Mouse (Mus musculus): ENCODE results near the gene Cog2. TPM values are rescaled to one million over a fixed set of nuclear protein-coding genes. Genes with fewer than 3 reads are reported as not detected.
A peak's percentile ranks its signal among the peaks of the same experiment; 100 is the strongest.

Gene Cog2
- polyA plus RNA-seq (2015; fragmentation: Nextera tagmentation; extraction: Ambion mirVana): 9.7 and 12.1 TPM in 2 replicates

DNA sequence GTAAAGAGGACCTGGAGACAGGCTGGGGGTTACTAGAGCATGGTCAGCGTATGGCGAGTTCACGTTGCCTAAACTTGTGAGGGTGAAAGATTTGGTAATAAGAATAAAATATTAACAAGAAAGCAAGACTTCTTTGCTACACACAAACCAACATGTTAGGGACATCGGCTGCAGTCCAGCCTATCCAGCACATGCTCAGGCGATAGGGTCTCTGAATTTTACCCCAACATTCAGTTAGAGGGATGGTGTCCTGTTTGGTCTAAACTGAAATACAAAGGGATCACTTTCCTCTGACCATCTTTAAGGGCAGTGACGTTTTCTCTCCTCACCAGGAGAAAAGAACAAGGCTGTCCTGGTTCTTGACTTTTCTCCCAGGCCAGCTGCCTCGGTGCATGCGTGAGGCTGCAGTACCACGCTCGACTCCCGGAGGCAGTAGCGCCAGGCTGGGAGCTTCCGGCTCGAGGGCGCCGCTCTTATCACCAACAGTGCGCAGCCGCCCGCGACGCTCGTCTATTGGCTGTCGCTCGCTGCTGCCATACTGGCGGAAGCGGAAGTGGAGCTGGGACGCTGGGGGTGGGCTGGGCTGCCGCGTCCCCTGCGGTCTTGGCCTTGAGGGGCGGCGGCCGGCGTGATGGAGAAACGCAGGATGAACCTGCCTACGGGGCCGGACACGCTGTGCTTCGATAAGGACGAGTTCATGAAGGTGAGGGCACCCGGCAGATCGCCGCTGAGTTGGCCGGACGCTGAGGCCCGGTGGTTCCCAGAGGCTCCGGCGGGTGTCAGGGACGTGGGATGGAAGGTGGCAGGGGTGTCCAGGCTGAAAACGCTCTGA is at the start of gene Cog2:
Gene Cog2, plus strand, starts transcription at position 519 of the 832 bp plus-strand sequence.
- ATAC-seq (peak; percentile 100), DNase-seq (peak; percentile 92)
- Histone ChIP-seq H3K9me3 (ENCODE audit: low read length) (no peaks in the 10 kb centered on the region), H3K4me3 (ENCODE audit: low read depth, low read length) (peak within 1 kb of the TSS; percentile 80), H3K9ac (replicated peaks) (peak within 1 kb of the TSS; percentile 81), H3K27ac (ENCODE audit: low read depth) (peak within 1 kb of the TSS; percentile 49), H3K27me3 (ENCODE audit: insufficient read depth, low read length) (no peaks in the 10 kb centered on the region), H3K36me3 (replicated peaks; ENCODE audit: insufficient read depth, low read length) (peaks cover 6% of the 10 kb centered on the region; the same call in 1 of the 2 replicates), H3K4me2 (ENCODE audit: low read depth, low read length) (peak within 1 kb of the TSS; percentile 78), H3K4me1 (ENCODE audit: insufficient read depth) (peaks cover 9% of the 10 kb centered on the region)
- TF ChIP-seq EP300 (IDR thresholded peaks at IDR 0.05; ENCODE audit: low read depth): no peak
- TF ChIP-seq CTCF (IDR thresholded peaks at IDR 0.05; ENCODE audit: low read depth): peak; percentile 91
- WGBS (ENCODE audit: insufficient replicate concordance): 9% methylated on average over 50 of the region's 50 CpGs

DNA sequence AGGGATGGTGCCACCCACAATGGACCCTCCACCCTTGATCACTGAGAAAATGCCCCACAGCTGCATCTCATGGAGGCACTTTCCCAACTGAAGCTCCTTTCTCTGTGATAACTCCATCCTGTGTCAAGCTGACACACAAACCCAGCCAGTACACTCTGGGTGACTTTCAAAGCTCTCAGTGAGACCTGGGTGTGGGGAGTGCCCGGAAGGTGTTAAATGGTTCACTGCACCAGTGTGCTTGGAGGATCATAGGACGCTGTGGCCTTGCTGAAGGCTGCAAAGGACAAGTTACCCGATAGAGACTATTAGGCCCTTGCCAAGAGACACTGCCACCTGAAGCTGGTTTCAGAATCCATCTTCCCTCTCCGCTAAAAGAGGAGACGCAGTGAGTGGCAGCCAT is 44.9 kb upstream of the Cog2 start:
- ATAC-seq (no peak), DNase-seq (no peak)
- Histone ChIP-seq H3K27ac (ENCODE audit: low read depth) (no peak overlapping the region), H3K4me3 (ENCODE audit: low read depth, low read length) (no peak overlapping the region), H3K9me3 (ENCODE audit: low read length) (no peaks in the 10 kb centered on the region), H3K9ac (replicated peaks) (no peak overlapping the region), H3K4me2 (ENCODE audit: low read depth, low read length) (no peak overlapping the region), H3K36me3 (replicated peaks; ENCODE audit: insufficient read depth, low read length) (no peaks in the 10 kb centered on the region), H3K4me1 (ENCODE audit: insufficient read depth) (no peaks in the 10 kb centered on the region), H3K27me3 (ENCODE audit: insufficient read depth, low read length) (no peaks in the 10 kb centered on the region)
- 69% methylated on average over 5 of the region's 5 CpGs for WGBS (ENCODE audit: insufficient replicate concordance)
- no peak for TF ChIP-seq CTCF (IDR thresholded peaks at IDR 0.05; ENCODE audit: low read depth)
- TF ChIP-seq EP300 (IDR thresholded peaks at IDR 0.05; ENCODE audit: low read depth): no peak

DNA sequence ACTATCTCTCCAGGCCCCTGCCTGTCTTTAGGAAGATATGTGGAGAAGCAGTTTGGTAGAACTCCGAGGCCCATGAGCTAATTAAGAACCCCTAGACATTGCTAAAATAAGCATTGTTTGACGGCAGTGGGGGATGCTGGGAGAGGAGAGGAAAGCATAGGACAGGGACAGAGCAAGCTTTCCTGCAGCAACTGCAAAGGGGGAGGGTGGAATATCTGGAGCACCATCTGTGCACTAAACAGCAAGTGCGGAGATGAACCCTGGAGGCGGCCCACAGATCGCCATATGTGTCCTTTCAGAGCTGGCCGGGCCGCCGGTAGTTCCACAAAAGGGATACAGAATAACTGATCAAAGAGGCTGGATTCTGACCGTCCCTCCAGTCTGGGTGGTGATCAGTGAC is 43.9 kb upstream of the Cog2 start:
- TF ChIP-seq EP300 (IDR thresholded peaks at IDR 0.05; ENCODE audit: low read depth): no peak
- no peak for TF ChIP-seq CTCF (IDR thresholded peaks at IDR 0.05; ENCODE audit: low read depth)
- no peaks in the 10 kb centered on the region for H3K36me3 ChIP-seq (replicated peaks; ENCODE audit: insufficient read depth, low read length)
- H3K4me1 ChIP-seq (ENCODE audit: insufficient read depth): no peaks in the 10 kb centered on the region
- no peak overlapping the region for H3K27ac ChIP-seq (ENCODE audit: low read depth)
- no peaks in the 10 kb centered on the region for H3K27me3 ChIP-seq (ENCODE audit: insufficient read depth, low read length)
- no peak overlapping the region for H3K4me2 ChIP-seq (ENCODE audit: low read depth, low read length)
- DNase-seq: no peak
- H3K9ac ChIP-seq (replicated peaks): no peak overlapping the region
- 73% methylated on average over 9 of the region's 9 CpGs for WGBS (ENCODE audit: insufficient replicate concordance)
- H3K4me3 ChIP-seq (ENCODE audit: low read depth, low read length): no peak overlapping the region
- ATAC-seq: no peak
- H3K9me3 ChIP-seq (ENCODE audit: low read length): no peaks in the 10 kb centered on the region

DNA sequence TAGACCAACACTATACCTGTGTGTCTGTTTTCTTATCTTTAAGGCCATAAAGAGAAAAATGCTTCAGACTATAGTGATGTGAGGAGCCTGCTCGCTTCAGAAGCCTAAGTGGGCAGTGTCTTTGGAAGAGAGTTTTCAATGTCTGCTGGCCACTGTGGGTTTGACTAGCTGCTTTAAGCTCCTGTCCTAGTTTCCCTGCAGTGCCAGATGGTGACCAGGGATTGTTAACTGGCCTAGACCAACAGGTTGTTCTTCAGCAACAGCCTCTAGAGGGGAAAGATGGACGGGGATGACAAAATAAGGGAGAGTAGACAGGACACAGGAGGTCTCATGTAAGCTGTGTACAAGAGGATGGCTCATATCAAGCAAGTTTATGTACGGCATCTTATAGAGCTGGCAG is 41.3 kb upstream of the Cog2 start:
- Histone ChIP-seq H3K9ac (replicated peaks) (no peak overlapping the region), H3K4me2 (ENCODE audit: low read depth, low read length) (no peak overlapping the region), H3K27me3 (ENCODE audit: insufficient read depth, low read length) (no peaks in the 10 kb centered on the region), H3K9me3 (ENCODE audit: low read length) (no peaks in the 10 kb centered on the region), H3K4me3 (ENCODE audit: low read depth, low read length) (no peak overlapping the region), H3K27ac (ENCODE audit: low read depth) (no peak overlapping the region), H3K36me3 (replicated peaks; ENCODE audit: insufficient read depth, low read length) (no peaks in the 10 kb centered on the region), H3K4me1 (ENCODE audit: insufficient read depth) (no peaks in the 10 kb centered on the region)
- no peak for TF ChIP-seq CTCF (IDR thresholded peaks at IDR 0.05; ENCODE audit: low read depth)
- no peak for TF ChIP-seq EP300 (IDR thresholded peaks at IDR 0.05; ENCODE audit: low read depth)
- DNase-seq (no peak), ATAC-seq (no peak)
- 75% methylated on average over 3 of the region's 3 CpGs for WGBS (ENCODE audit: insufficient replicate concordance)

DNA sequence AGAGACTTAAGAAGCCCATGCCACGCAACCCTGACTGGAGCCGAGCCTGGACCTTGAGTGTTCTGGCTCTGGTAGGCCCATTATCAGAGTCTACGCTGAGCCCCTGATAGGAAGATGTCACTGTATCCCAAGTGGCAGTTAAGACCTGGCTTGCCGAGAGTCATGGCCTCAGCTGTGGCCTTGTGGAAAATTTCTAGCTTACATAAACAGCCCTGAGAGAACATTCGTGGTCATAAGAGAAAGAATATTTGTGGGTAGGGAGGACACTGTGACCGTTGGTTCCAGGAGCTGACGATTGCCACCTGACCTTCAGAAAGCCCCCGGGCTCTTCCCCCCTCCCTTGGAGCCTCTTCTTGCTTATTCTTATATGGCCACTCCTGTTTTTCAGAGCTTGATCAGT is 40.2 kb upstream of the Cog2 start:
- no peak for DNase-seq
- Histone ChIP-seq H3K36me3 (replicated peaks; ENCODE audit: insufficient read depth, low read length) (no peaks in the 10 kb centered on the region), H3K4me3 (ENCODE audit: low read depth, low read length) (no peak overlapping the region), H3K9ac (replicated peaks) (no peak overlapping the region), H3K27me3 (ENCODE audit: insufficient read depth, low read length) (no peaks in the 10 kb centered on the region), H3K27ac (ENCODE audit: low read depth) (no peak overlapping the region), H3K4me2 (ENCODE audit: low read depth, low read length) (no peak overlapping the region), H3K9me3 (ENCODE audit: low read length) (no peaks in the 10 kb centered on the region), H3K4me1 (ENCODE audit: insufficient read depth) (no peaks in the 10 kb centered on the region)
- ATAC-seq: no peak
- TF ChIP-seq CTCF (IDR thresholded peaks at IDR 0.05; ENCODE audit: low read depth): no peak
- no peak for TF ChIP-seq EP300 (IDR thresholded peaks at IDR 0.05; ENCODE audit: low read depth)
- 70% methylated on average over 8 of the region's 8 CpGs for WGBS (ENCODE audit: insufficient replicate concordance)

DNA sequence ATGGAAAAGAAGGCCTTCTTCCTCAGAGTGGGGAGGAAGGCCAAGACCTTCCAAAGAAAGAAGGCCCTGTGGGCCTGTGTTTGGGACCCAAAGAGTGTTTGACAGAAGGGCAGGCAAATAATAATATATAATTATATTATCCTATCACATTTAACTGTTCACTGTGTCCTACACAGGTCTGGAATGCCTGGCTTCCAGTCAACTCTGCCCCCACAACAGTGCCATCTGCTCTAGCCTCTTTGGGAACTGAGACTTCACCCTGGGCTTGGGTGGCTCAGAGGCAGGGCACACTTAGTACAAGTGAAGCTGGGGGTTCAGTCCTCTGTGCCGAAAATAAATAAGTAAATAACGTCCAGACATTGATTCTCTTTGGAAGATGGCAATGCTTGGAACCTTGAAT is 37.8 kb upstream of the Cog2 start:
- H3K4me2 ChIP-seq (ENCODE audit: low read depth, low read length): no peak overlapping the region
- H3K4me1 ChIP-seq (ENCODE audit: insufficient read depth): no peaks in the 10 kb centered on the region
- H3K27ac ChIP-seq (ENCODE audit: low read depth): no peak overlapping the region
- no peak overlapping the region for H3K9ac ChIP-seq (replicated peaks)
- 66% methylated on average over 2 of the region's 2 CpGs for WGBS (ENCODE audit: insufficient replicate concordance)
- no peaks in the 10 kb centered on the region for H3K27me3 ChIP-seq (ENCODE audit: insufficient read depth, low read length)
- H3K9me3 ChIP-seq (ENCODE audit: low read length): no peaks in the 10 kb centered on the region
- no peaks in the 10 kb centered on the region for H3K36me3 ChIP-seq (replicated peaks; ENCODE audit: insufficient read depth, low read length)
- H3K4me3 ChIP-seq (ENCODE audit: low read depth, low read length): no peak overlapping the region
- DNase-seq (no peak), ATAC-seq (no peak)
- no peak for TF ChIP-seq EP300 (IDR thresholded peaks at IDR 0.05; ENCODE audit: low read depth)
- TF ChIP-seq CTCF (IDR thresholded peaks at IDR 0.05; ENCODE audit: low read depth): no peak

Measured in liver, postnatal 0 days (tissue).